Mouse (Mus musculus) cerebellum, adult 2 months (tissue): ENCODE measurements at regions not wholly inside any gene's neighbourhood (a gene's known extent, or its start where the extent isn't known, plus 50 kb on each side); places are given as distances from the start of the nearest gene placed in this dataset.

Experiments used
- DNase-seq, 2 experiments: peaks; one replicate each; pipeline ENCODE4 v3.0.0; 2021
- H3K27ac ChIP-seq: fragments of 200-500 bp; 2 replicates; pipeline ENCODE4 v1.5.1; 2012; ENCODE audit warnings: low read length, control low read depth, inconsistent platforms; ENCODE audit not compliant: insufficient read depth
- H3K27me3 ChIP-seq: fragments of 200-500 bp; 2 replicates; pipeline ENCODE4 v1.6.1; 2012; ENCODE audit warnings: inconsistent platforms, mild to moderate bottlenecking, low read length, moderate library complexity; ENCODE audit not compliant: control insufficient read depth, insufficient read depth
- H3K4me1 ChIP-seq: fragments of 200-500 bp; 2 replicates; pipeline ENCODE4 v1.6.1; 2011; ENCODE audit warnings: low read length; ENCODE audit not compliant: control insufficient read depth, insufficient read depth
- H3K4me3 ChIP-seq: fragments of 200-500 bp; replicated peaks from 2 replicates; pipeline ENCODE3; 2011; ENCODE audit warnings: mild to moderate bottlenecking, low read depth, low read length, control low read depth; ENCODE audit not compliant: insufficient read depth
- CTCF ChIP-seq: fragments of 200-500 bp; IDR thresholded peaks from 2 replicates; pipeline ENCODE4 v1.5.1; 2011; ENCODE audit warnings: low read depth, mild to moderate bottlenecking, control low read depth, low read length, moderate library complexity, borderline replicate concordance; ENCODE audit not compliant: insufficient read depth
- POLR2A ChIP-seq: fragments of 200-500 bp; IDR thresholded peaks from 2 replicates; pipeline ENCODE4 v1.6.1; 2011; ENCODE audit warnings: low read length, control low read depth, borderline replicate concordance; ENCODE audit not compliant: insufficient read depth
- WGBS: fragments of 180-500 bp; shearing (Covaris S2); methylation state at CpG from one replicate; pipeline ENCODE4 v1.1.7; 2018; 5-methylcytosine and 5-hydroxymethylcytosine counted together

- H3K27ac ChIP-seq = no peak overlapping the region
- WGBS = 70% methylated on average over 5 of the region's 5 CpGs
- no peaks in the 10 kb centered on the region for H3K27me3 ChIP-seq
- TF ChIP-seq POLR2A = no peak
- TF ChIP-seq CTCF = no peak
- DNase-seq = no peak
- H3K4me3 ChIP-seq = no peak overlapping the region
- H3K4me1 ChIP-seq = no peaks in the 10 kb centered on the region
Measured at GRCm38 (mm10) chr17:64229225-64229976, 102.3 kb downstream of the Pja2 start.

- Histone ChIP-seq H3K4me3 (no peak overlapping the region), H3K27ac (no peak overlapping the region), H3K4me1 (peaks cover 4% of the 10 kb centered on the region), H3K27me3 (no peaks in the 10 kb centered on the region)
- TF ChIP-seq CTCF (no peak), POLR2A (no peak)
- 53% methylated on average over 7 of the region's 7 CpGs for WGBS
- DNase-seq = no peak
Measured at GRCm38 (mm10) chr17:64214599-64214998, 117.1 kb downstream of the Pja2 start.

GRCm38 (mm10) chr17:64213251-64213650 is 118.5 kb downstream of the Pja2 start:
- Histone ChIP-seq H3K27ac (no peak overlapping the region), H3K4me1 (peaks cover 10% of the 10 kb centered on the region), H3K27me3 (no peaks in the 10 kb centered on the region), H3K4me3 (no peak overlapping the region)
- no peak for TF ChIP-seq POLR2A
- TF ChIP-seq CTCF = no peak
- no peak for DNase-seq
- 84% methylated on average over 4 of the region's 4 CpGs for WGBS

GRCm38 (mm10) chr17:64211281-64211680 is 120.4 kb downstream of the Pja2 start:
- WGBS = 96% methylated on average over 8 of the region's 8 CpGs
- Histone ChIP-seq H3K27ac (no peak overlapping the region), H3K4me3 (no peak overlapping the region), H3K4me1 (peaks cover 17% of the 10 kb centered on the region), H3K27me3 (no peaks in the 10 kb centered on the region)
- no peak for DNase-seq
- TF ChIP-seq CTCF (no peak), POLR2A (no peak)

GRCm38 (mm10) chr17:64210366-64210765 is 121.3 kb downstream of the Pja2 start:
- peaks cover 17% of the 10 kb centered on the region for H3K4me1 ChIP-seq
- H3K27me3 ChIP-seq = no peaks in the 10 kb centered on the region
- 88% methylated on average over 5 of the region's 5 CpGs for WGBS
- no peak for TF ChIP-seq POLR2A
- TF ChIP-seq CTCF = no peak
- H3K27ac ChIP-seq = no peak overlapping the region
- no peak overlapping the region for H3K4me3 ChIP-seq
- no peak for DNase-seq

- WGBS = 12% methylated on average over 10 of the region's 10 CpGs
- no peaks in the 10 kb centered on the region for H3K27me3 ChIP-seq
- peak overlapping the region; percentile 29 for H3K4me3 ChIP-seq
- H3K27ac ChIP-seq = peak overlapping the region; percentile 29; the same call in 1 of the 2 replicates
- peaks cover 17% of the 10 kb centered on the region for H3K4me1 ChIP-seq
- DNase-seq = peak; percentile 70 to 87
- TF ChIP-seq POLR2A (no peak), CTCF (no peak)
Measured at GRCm38 (mm10) chr17:64209640-64210039, 122.1 kb downstream of the Pja2 start.

GRCm38 (mm10) chr17:64208152-64208855 is 123.4 kb downstream of the Pja2 start:
- Histone ChIP-seq H3K4me3 (no peak overlapping the region), H3K27ac (no peak overlapping the region), H3K27me3 (no peaks in the 10 kb centered on the region), H3K4me1 (peaks cover 17% of the 10 kb centered on the region)
- TF ChIP-seq POLR2A = no peak
- no peak for TF ChIP-seq CTCF
- WGBS = 96% methylated on average over 13 of the region's 13 CpGs
- no peak for DNase-seq
